Mouse (Mus musculus) MEL (cell line): ENCODE results near the gene H3f3a. TPM values are rescaled to one million over a fixed set of nuclear protein-coding genes. Genes with fewer than 3 reads are reported as not detected.
A peak's percentile ranks its signal among the peaks of the same experiment; 100 is the strongest.

Source experiments
- DNase-seq: peaks from one replicate; pipeline ENCODE4 v3.0.0; 2011; ENCODE audit warnings: low read depth, low spot score
- H3K27ac ChIP-seq: 2 replicates; pipeline ENCODE4 v1.5.1; 2012; ENCODE audit warnings: low read depth, mild to moderate bottlenecking, control low read depth, low read length, moderate library complexity; ENCODE audit not compliant: control insufficient read depth
- H3K27me3 ChIP-seq, 2 experiments: fragments of 150-350 bp in 1 of 2; sonication (generic) in 1 of 2; 2 replicates each; pipeline ENCODE4 v1.6.1; 2012; ENCODE audit warnings: low read length in 2 of 2, mild to moderate bottlenecking in 2 of 2, improper control_type of control experiment in 1 of 2, moderate library complexity in 1 of 2; ENCODE audit not compliant: insufficient read depth in 2 of 2, control insufficient read depth in 1 of 2
- H3K36me3 ChIP-seq, 2 experiments: 2 replicates each; pipeline ENCODE4 v1.6.1; 2012 to 2014; ENCODE audit warnings: low read length in 2 of 2, improper control_type of control experiment in 1 of 2, inconsistent platforms in 1 of 2, mild to moderate bottlenecking in 1 of 2; ENCODE audit not compliant: insufficient read depth in 2 of 2, control insufficient read depth in 1 of 2
- H3K4me1 ChIP-seq, 2 experiments: fragments of 150-350 bp in 1 of 2; sonication (generic) in 1 of 2; 2 replicates each; pipeline ENCODE4 v1.6.1; 2012; ENCODE audit warnings: low read length in 2 of 2, improper control_type of control experiment in 1 of 2, mild to moderate bottlenecking in 1 of 2; ENCODE audit not compliant: insufficient read depth in 2 of 2, control insufficient read depth in 1 of 2
- H3K4me3 ChIP-seq, 2 experiments: fragments of 150-350 bp in 1 of 2; sonication (generic) in 1 of 2; 2 replicates each; pipeline ENCODE4 v1.5.1; 2012; ENCODE audit warnings: low read depth in 2 of 2, low read length in 2 of 2, mild to moderate bottlenecking in 2 of 2, moderate library complexity in 2 of 2, control low read depth in 1 of 2, improper control_type of control experiment in 1 of 2; ENCODE audit not compliant: control insufficient read depth in 1 of 2, insufficient read depth in 1 of 2
- H3K79me2 ChIP-seq: 2 replicates; pipeline ENCODE4 v1.6.1; 2012; ENCODE audit warnings: mild to moderate bottlenecking, low read length, moderate library complexity; ENCODE audit not compliant: control insufficient read depth, poor library complexity, insufficient read depth
- H3K9ac ChIP-seq: 2 replicates; pipeline ENCODE4 v1.6.1; 2012; ENCODE audit warnings: low read depth, mild to moderate bottlenecking, control low read depth, low read length, moderate library complexity; ENCODE audit not compliant: control insufficient read depth, poor library complexity, severe bottlenecking
- H3K9me3 ChIP-seq: fragments of 150-350 bp; sonication (generic); replicated peaks from 2 replicates; pipeline ENCODE4 v1.6.1; 2012; ENCODE audit warnings: mild to moderate bottlenecking, low read length, improper control_type of control experiment, moderate library complexity; ENCODE audit not compliant: insufficient read depth
- BHLHE40 ChIP-seq: IDR thresholded peaks from 2 replicates; pipeline ENCODE4 v1.6.1; 2012; ENCODE audit warnings: low read depth, mild to moderate bottlenecking, inconsistent platforms, low read length, improper control_type of control experiment, borderline replicate concordance
- CHD1 ChIP-seq: IDR thresholded peaks from 2 replicates; pipeline ENCODE4 v1.6.1; 2012; ENCODE audit warnings: low read depth, mild to moderate bottlenecking, inconsistent platforms, low read length, improper control_type of control experiment
- ELF1 ChIP-seq: IDR thresholded peaks from 2 replicates; pipeline ENCODE4 v1.6.1; 2014; ENCODE audit warnings: low read depth, mild to moderate bottlenecking, inconsistent platforms, low read length, improper control_type of control experiment, moderate library complexity
- EP300 ChIP-seq, 2 experiments: IDR thresholded peaks; 2 replicates each; pipeline ENCODE4 v1.6.1; 2011; ENCODE audit warnings: improper control_type of control experiment in 2 of 2, low read length in 2 of 2, low read depth in 1 of 2, mild to moderate bottlenecking in 1 of 2
- ETS1 ChIP-seq: IDR thresholded peaks from 2 replicates; pipeline ENCODE4 v1.6.1; 2012; ENCODE audit warnings: low read depth, mild to moderate bottlenecking, inconsistent platforms, low read length, improper control_type of control experiment, moderate library complexity
- GABPA ChIP-seq: IDR thresholded peaks from 2 replicates; pipeline ENCODE4 v1.6.1; 2012; ENCODE audit warnings: low read depth, mild to moderate bottlenecking, inconsistent platforms, low read length, improper control_type of control experiment, moderate library complexity
- JUND ChIP-seq: IDR thresholded peaks from 2 replicates; pipeline ENCODE4 v1.6.1; 2011; ENCODE audit warnings: low read depth, mild to moderate bottlenecking, improper control_type of control experiment, low read length
- KAT2A ChIP-seq: conservative IDR thresholded peaks from 2 replicates; pipeline ENCODE4 v1.6.1; 2012; ENCODE audit warnings: low read depth, low read length, improper control_type of control experiment, inconsistent platforms
- MAX ChIP-seq: IDR thresholded peaks from 2 replicates; pipeline ENCODE4 v1.6.1; 2011; ENCODE audit warnings: low read length, improper control_type of control experiment
- MXI1 ChIP-seq: IDR thresholded peaks from 2 replicates; pipeline ENCODE4 v1.6.1; 2011; ENCODE audit warnings: mild to moderate bottlenecking, low read depth, low read length, improper control_type of control experiment
- POLR2AphosphoS2 ChIP-seq: IDR thresholded peaks from 2 replicates; pipeline ENCODE4 v1.6.1; 2011; ENCODE audit warnings: low read length, improper control_type of control experiment
- RAD21 ChIP-seq: IDR thresholded peaks from 2 replicates; pipeline ENCODE4 v1.6.1; 2011; ENCODE audit warnings: mild to moderate bottlenecking, low read depth, low read length, improper control_type of control experiment
- RCOR1 ChIP-seq: IDR thresholded peaks from 2 replicates; pipeline ENCODE4 v1.6.1; 2012; ENCODE audit warnings: low read depth, mild to moderate bottlenecking, inconsistent platforms, low read length, improper control_type of control experiment
- USF2 ChIP-seq, 2 experiments: IDR thresholded peaks; 2 replicates each; pipeline ENCODE4 v1.6.1; 2011 to 2012; ENCODE audit warnings: improper control_type of control experiment in 2 of 2, low read length in 2 of 2, borderline replicate concordance in 1 of 2, inconsistent platforms in 1 of 2, low read depth in 1 of 2, mild to moderate bottlenecking in 1 of 2; ENCODE audit not compliant: insufficient read depth in 1 of 2
- polyA plus RNA-seq, 2 experiments: library from polyadenylated mRNA; stranded (reverse) in 1 of 2; unstranded in 1 of 2; fragments of >175 nt in 1 of 2; fragments of >200 nt in 1 of 2; gene quantifications; 2 replicates each; pipeline versions ENCODE4 v1.2.1 to v1.2.4; 2012; ENCODE audit warnings: low replicate concordance in 2 of 2, low read depth in 1 of 2; ENCODE audit not compliant: insufficient read length in 2 of 2, insufficient read depth in 1 of 2, missing spikeins in 1 of 2
- total RNA-seq: library from RNA; depleted of rRNA; stranded (reverse); fragments of 300-350 nt; gene quantifications from 2 replicates; pipeline ENCODE4 v1.2.3, GENCODE M21; 2012

The H3f3a gene
- total and polyA plus RNA-seq, 3 experiments: 265 to 903 (median 574) TPM

GRCm38 (mm10) chr1:180823716-180824115 is 10.0 kb upstream of the H3f3a start:
- no peaks in the 10 kb centered on the region for H3K79me2 ChIP-seq
- no peaks in the 10 kb centered on the region for H3K9me3 ChIP-seq
- no peak overlapping the region for H3K27ac ChIP-seq
- no peak overlapping the region for H3K9ac ChIP-seq
- peaks cover 0 to 3% of the 10 kb centered on the region in 2 experiments; a peak in 2 of 4 replicates for H3K36me3 ChIP-seq
- no peak overlapping the region for H3K4me3 ChIP-seq
- no peaks in the 10 kb centered on the region for H3K27me3 ChIP-seq
- no peak for TF ChIP-seq EP300 (IDR thresholded peaks at IDR 0.05; ENCODE audit: low read depth in 1 of 2, low read length in 2 of 2)
- TF ChIP-seq RCOR1: no peak
- no peak for TF ChIP-seq USF2 (IDR thresholded peaks at IDR 0.05; ENCODE audit: borderline replicate concordance in 1 of 2, insufficient read depth in 1 of 2, low read depth in 1 of 2, low read length in 2 of 2)
- TF ChIP-seq, all 39 proteins: peak for 0
- H3K4me1 ChIP-seq: peaks cover 2 to 21% of the 10 kb centered on the region in 2 experiments; a peak in 3 of 4 replicates
- DNase-seq: no peak

DNA sequence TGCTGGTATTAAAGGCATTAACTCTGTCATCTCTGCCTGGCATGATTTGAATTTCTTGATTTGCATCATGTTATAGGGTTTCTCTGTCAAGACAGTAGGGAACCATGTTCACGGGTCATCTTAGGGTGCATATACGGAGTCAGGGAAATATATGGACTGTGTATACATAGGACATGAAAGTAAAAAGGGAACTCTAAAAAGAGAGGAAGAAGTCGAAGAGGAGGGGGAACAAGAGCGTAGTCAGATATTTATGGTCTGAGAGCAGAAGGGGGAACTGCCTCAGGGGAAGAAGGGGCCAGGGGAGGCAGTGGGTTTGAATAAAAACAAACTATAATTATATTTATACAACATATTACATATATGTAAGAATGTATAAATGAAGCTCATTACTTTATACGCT is 8.5 kb upstream of the H3f3a start:
- no peak overlapping the region for H3K9ac ChIP-seq
- H3K36me3 ChIP-seq: peaks cover 0 to 3% of the 10 kb centered on the region in 2 experiments; a peak in 2 of 4 replicates
- H3K27ac ChIP-seq: no peak overlapping the region
- no peaks in the 10 kb centered on the region for H3K79me2 ChIP-seq
- H3K27me3 ChIP-seq: no peaks in the 10 kb centered on the region
- TF ChIP-seq BHLHE40: no peak
- no peak for TF ChIP-seq KAT2A
- TF ChIP-seq MAX: no peak
- peaks cover 2 to 21% of the 10 kb centered on the region in 2 experiments; a peak in 3 of 4 replicates for H3K4me1 ChIP-seq
- DNase-seq: no peak
- H3K4me3 ChIP-seq: no peak overlapping the region
- H3K9me3 ChIP-seq: no peaks in the 10 kb centered on the region

DNA sequence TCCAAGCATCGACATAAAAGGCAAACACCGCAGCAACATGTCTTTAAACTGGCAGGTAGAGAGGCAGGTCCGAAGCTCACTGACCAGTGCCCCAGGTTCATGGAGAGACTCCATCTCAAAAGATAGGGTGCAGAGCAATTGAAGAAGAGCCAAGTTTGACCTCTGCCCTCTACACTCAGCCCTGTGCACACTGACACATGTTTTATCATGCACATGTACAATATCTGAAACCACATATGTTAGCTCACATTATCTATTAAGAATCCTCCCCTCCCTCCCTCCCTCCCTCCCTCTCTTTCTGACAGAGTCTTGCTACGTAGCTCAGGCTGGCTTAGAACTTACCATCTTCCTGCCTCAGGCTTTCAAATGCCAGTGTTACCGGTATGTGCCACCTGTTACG is 7.4 kb upstream of the H3f3a start:
- H3K36me3 ChIP-seq: peaks cover 0 to 3% of the 10 kb centered on the region in 2 experiments; a peak in 2 of 4 replicates
- DNase-seq: no peak
- no peak overlapping the region for H3K4me3 ChIP-seq
- H3K9me3 ChIP-seq: no peaks in the 10 kb centered on the region
- no peaks in the 10 kb centered on the region for H3K27me3 ChIP-seq
- no peaks in the 10 kb centered on the region for H3K79me2 ChIP-seq
- peaks cover 2 to 13% of the 10 kb centered on the region in 2 experiments; a peak in 3 of 4 replicates for H3K4me1 ChIP-seq
- H3K9ac ChIP-seq: no peak overlapping the region
- H3K27ac ChIP-seq: no peak overlapping the region
- no peak for TF ChIP-seq CHD1
- TF ChIP-seq JUND: no peak
- no peak for TF ChIP-seq POLR2AphosphoS2
- no peak for TF ChIP-seq MXI1
- no peak for TF ChIP-seq USF2 (IDR thresholded peaks at IDR 0.05; ENCODE audit: borderline replicate concordance in 1 of 2, insufficient read depth in 1 of 2, low read depth in 1 of 2, low read length in 2 of 2)
- TF ChIP-seq GABPA: no peak
- TF ChIP-seq ETS1: 0 out of 2 replicates have a peak, but pooled peaks have one; percentile 27
- TF ChIP-seq ELF1: no peak
- TF ChIP-seq RAD21: no peak
